Mouse (Mus musculus) liver, embryonic 14.5 days (tissue): ENCODE results near the gene Ostf1.

ENCODE experiments used
- CTCF ChIP-seq: IDR thresholded peaks from 2 replicates; pipeline ENCODE4 v1.5.1; 2016; ENCODE audit warnings: antibody characterized with exemption, low read depth, control low read depth
- EP300 ChIP-seq: IDR thresholded peaks from 2 replicates; pipeline ENCODE4 v1.6.1; 2016; ENCODE audit warnings: antibody characterized with exemption, low read depth

GRCm38 (mm10) chr19:18654984-18655383 lies 23.4 kb upstream of the Ostf1 start:
- TF ChIP-seq CTCF: no peak
- TF ChIP-seq EP300: no peak
